Mouse (Mus musculus) heart, adult 9 months (tissue): ENCODE data around the gene Anapc2.

ENCODE experiments used
- DNase-seq, 2 experiments: peaks; one replicate each; pipeline ENCODE4 v3.0.0; 2022; ENCODE audit warnings: low spot score in 2 of 2

Anapc2 gene

GRCm38 (mm10) chr2:25303931-25304656 lies 31.8 kb downstream of the Anapc2 start:
- DNase-seq, result no peak

- DNase-seq, result no peak
Measured at GRCm38 (mm10) chr2:25304657-25305541, 32.6 kb downstream of the Anapc2 start.

GRCm38 (mm10) chr2:25305587-25306359 lies 33.5 kb downstream of the Anapc2 start:
- DNase-seq, result no peak

- DNase-seq, result no peak
Measured at GRCm38 (mm10) chr2:25310180-25310579, 37.9 kb downstream of the Anapc2 start.

GRCm38 (mm10) chr2:25310969-25311368 lies 38.7 kb downstream of the Anapc2 start:
- no peak for DNase-seq

- no peak for DNase-seq
Measured at GRCm38 (mm10) chr2:25311491-25311891, 39.2 kb downstream of the Anapc2 start.

GRCm38 (mm10) chr2:25318119-25318966 lies 46.1 kb downstream of the Anapc2 start:
- DNase-seq, result no peak

- no peak for DNase-seq
Measured at GRCm38 (mm10) chr2:25318971-25319773, 46.9 kb downstream of the Anapc2 start, which contains the start of gene Grin1. Gene Grin1 (minus strand): TSS chr2:25319187.

GRCm38 (mm10) chr2:25320084-25320483 lies 47.8 kb downstream of the Anapc2 start:
- DNase-seq, result no peak

GRCm38 (mm10) chr2:25326036-25326435 lies 53.8 kb downstream of the Anapc2 start:
- DNase-seq, result no peak

- DNase-seq, result no peak
Measured at GRCm38 (mm10) chr2:25328440-25328839, 56.2 kb downstream of the Anapc2 start.

- no peak for DNase-seq
Measured at GRCm38 (mm10) chr2:25331470-25331869, 59.2 kb downstream of the Anapc2 start.

GRCm38 (mm10) chr2:25332286-25333160 lies 60.2 kb downstream of the Anapc2 start, which contains the start of gene Man1b1:
Gene Man1b1 (plus strand): TSS chr2:25332338.
- DNase-seq, result peak; percentile 99 to 100

- no peak for DNase-seq
Measured at GRCm38 (mm10) chr2:25333569-25333968, 61.3 kb downstream of the Anapc2 start.
